Mouse (Mus musculus) heart, postnatal 10 days (tissue): ENCODE measurements around the gene Hoxc10. TPM values are rescaled to one million over a fixed set of nuclear protein-coding genes. Genes with fewer than 3 reads are reported as not detected.
A peak's percentile ranks its signal among the peaks of the same experiment; 100 is the strongest.

Experiments
- DNase-seq, 2 experiments: peaks; one replicate each; pipeline ENCODE4 v3.0.0; 2021
- intact Hi-C: fragments of 180-260 bp; cut with DNase I; formaldehyde crosslinking; loops from one replicate; pipeline ENCODE4 v1.15.1; 2025
- total RNA-seq, 2 experiments: library from RNA; stranded (reverse); gene quantifications; 2 replicates each; pipeline ENCODE4 v1.2.3; 2021

Gene Hoxc10
- total RNA-seq, 2 experiments from 2014 or later, result not detected

DNA sequence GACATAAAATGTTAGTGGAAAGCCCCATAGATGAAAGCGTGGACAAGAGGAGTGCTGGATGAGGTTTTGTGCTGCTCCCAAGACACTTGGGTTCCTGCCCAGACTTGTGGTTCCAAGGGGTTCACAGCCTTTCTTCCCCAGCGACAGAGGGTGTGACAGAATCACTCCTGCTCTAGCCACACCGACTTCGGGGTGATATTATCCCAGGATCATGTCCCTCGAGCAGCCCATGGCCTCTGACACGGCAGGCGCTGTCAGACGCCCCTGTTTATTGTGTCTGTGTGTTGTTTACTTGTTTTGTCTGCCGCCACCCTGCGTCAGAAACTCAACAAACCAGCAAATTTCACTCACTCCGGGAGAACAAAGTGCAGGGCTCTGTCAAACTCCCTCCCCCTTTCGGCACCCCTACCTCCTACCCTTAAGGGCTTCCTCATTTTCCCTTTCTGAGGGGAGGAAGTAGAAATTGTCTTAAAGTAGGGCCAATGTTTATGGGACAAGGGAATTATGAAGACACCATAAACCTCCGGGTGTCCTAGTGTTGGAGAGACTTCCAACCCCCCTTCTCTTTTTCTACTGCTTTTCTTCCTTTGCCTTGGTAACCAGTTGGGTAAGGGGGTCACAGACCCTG is 36.3 kb downstream of the Hoxc10 start:
- intact Hi-C loops, result no loop called here
- no peak for DNase-seq

DNA sequence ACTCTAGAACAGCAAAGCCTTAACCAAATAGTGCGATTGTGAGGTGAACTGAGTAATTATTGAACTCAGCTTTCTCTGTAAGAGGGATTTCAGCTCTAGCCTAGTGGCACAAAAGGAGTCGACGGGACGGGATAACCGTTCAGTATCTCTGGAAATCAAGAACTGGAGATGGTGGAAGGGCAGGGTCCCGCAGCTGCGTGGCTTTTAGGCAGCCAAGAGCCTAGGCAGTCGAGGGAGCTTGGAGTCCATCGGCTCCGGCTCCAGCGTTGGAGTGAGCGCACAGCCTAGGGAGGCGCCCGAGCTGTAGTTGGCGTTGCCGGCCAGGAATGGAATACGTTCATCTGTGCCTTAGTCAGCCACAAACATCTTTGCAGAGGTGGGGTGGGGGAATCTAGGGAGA is 38.7 kb downstream of the Hoxc10 start:
- intact Hi-C loops, result no loop called here
- no peak for DNase-seq

DNA sequence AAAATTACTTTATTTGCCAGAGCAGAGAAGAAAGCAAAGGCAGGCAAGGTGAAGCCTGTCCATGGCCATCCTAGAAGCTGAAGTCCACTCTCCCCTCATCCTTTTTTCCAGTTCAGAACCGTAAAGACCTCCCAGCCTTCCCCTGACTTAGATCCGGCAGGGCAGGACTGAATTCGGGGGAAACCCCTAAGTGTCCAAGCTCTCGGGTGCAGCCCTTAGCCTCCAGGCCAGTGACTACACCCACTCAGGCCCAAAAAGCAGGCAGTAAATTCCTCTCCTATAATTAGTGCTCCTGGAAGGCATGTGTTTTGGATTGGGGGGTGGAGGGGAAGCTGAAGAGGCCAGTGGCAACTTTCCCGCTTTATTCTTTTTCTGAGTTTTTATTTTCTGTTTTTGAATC is 39.2 kb downstream of the Hoxc10 start:
- intact Hi-C loops, result no loop called here
- DNase-seq, result no peak

DNA sequence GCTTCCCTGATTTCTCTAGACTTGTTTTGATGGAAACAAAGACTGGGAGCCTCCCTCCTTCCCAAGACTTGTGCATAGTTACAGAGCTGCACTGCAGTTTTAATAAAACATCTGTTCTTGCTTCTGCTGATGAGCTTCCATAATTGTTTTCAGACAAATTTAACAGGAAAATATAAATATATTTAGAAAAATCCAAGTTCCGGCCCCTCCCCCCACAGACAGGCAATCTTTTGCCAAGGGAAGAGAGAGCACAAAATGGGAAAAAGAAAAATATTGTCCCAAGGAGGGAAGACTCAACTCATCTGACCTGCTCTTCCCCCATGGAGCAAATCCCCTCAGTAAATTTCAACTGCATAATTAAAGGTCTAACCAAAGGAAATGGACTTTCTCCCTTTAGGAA is 39.7 kb downstream of the Hoxc10 start:
- intact Hi-C loops, result no loop called here
- DNase-seq, result no peak

DNA sequence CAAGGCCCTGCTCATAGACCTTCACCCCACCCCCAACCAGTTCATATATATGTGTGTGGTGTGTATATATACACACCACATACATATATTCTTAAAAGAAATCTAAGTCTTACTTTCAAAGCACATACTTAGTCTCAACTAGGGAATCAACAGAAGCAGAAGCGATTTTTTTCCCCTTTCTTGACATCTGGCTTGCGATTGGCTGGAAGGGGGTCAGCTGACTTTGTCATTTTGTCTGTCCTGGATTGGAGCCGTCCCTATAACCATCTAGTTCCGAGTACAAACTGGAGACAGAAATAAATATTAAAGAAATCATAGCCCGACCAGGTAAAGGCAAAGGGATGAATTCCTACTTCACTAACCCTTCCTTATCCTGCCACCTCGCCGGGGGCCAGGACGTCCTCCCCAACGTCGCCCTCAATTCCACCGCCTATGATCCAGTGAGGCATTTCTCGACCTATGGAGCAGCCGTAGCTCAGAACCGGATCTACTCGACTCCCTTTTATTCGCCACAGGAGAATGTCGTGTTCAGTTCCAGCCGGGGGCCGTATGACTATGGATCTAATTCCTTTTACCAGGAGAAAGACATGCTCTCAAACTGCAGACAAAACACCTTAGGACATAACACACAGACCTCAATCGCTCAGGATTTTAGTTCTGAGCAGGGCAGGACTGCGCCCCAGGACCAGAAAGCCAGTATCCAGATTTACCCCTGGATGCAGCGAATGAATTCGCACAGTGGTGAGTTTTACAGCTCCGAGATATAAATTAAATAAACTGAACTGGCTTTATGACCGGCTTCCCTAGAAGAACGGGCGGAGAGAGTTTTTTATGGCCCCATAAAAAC is 42.9 kb downstream of the Hoxc10 start:
- intact Hi-C loops, result loop anchor here (5.0 kb wide), 1 partner anchor 123 kb away; no protein-coding TSS in a partner anchor
- DNase-seq, result no peak

DNA sequence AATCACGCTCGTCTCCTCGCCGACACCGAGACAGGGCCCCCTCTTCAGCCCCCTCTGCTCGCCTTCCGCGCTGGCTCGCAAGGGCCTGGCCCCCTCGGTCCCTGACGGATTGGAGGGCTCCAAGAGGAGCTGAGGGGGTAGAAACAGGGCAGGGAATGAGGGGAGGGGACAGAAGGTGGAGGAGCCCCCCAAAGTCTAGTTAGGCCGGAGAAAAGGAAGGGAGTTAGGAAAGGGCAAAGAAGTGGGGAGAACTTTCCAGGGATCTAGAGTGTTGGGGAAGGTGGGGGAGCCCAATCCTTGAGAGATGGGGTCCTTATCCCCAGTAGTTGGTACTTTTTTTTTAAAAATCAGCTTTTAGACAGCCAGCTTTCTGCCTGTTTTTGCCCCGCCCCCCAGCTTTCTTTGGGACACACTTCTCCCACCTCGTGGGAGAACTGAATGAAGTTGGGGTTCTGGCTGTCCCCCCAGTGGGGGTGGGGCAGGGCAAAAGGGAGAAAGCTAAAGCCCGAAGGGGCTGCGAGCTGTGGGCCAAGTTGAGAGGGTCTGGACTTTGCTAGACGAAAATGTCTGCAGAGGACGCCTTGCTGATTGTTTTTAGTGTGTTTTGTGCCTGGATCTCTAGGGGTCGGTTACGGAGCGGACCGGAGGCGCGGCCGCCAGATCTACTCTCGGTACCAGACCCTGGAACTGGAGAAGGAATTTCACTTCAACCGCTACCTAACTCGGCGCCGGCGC is 43.7 kb downstream of the Hoxc10 start:
- intact Hi-C loops, result loop anchor here (5.0 kb wide), 1 partner anchor 122 kb away; no protein-coding TSS in a partner anchor
- no peak for DNase-seq

DNA sequence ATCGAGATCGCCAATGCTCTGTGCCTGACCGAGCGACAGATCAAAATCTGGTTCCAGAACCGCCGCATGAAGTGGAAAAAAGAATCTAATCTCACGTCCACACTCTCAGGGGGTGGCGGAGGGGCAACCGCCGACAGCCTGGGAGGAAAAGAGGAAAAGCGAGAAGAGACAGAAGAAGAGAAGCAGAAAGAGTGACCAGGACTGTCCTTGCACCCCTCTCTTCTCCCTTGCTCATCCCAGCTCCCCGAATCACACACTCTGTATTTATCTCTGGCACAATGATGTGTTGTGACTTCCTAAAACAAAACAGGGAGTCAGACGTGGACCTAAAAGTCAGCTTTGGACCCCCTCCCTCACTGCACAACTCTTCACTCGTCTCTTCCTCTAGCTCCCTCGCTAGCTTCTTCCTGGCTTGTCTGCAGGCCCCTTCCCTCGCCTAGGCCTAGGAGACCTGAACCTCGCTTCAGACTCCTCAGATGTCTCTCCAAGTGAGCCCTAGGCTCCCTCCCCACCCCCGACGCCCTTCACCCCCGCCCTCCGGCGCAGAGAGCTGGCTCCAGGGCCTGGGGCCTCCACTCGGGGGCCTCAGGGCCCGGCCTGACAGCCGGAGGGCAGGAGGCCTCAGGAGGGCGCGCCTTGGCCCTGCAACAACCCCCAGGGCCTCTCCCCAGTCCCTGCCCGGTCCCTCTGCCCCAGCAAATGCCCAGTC is 44.4 kb downstream of the Hoxc10 start:
- DNase-seq, result no peak
- intact Hi-C loops, result loop anchor here (5.0 kb wide), 1 partner anchor 121 kb away; no protein-coding TSS in a partner anchor

DNA sequence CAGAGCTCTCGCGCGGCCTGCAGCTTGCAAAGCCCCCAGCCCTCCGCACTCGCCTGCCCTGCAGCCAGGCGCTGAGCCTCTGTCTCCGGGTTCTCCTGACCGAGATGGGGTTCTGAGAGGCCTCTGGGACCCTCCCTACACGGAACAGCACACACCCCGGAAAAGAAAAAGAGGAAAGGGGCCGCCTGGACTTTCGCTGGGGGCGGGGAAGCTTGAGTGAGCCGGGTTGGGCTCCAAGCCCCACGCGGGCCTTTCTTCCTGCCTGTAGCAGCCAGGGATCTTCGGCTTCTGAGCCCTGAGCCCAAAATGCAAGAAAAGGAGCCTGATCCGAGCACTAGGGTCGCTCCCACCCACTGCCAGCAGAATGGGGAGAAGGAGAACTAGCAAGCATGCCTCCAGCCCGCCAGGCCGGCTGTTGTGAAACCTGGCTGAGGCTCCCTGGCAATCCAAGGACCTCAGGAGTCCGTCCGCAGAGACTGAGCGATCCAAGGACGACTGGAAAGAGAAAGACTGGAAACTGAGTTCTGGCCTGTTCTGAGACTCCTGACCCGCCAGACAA is 45.4 kb downstream of the Hoxc10 start:
- intact Hi-C loops, result loop anchor here (2.0 to 5.0 kb wide), 2 partner anchors 120 to 153 kb away; no protein-coding TSS in a partner anchor
- no peak for DNase-seq

DNA sequence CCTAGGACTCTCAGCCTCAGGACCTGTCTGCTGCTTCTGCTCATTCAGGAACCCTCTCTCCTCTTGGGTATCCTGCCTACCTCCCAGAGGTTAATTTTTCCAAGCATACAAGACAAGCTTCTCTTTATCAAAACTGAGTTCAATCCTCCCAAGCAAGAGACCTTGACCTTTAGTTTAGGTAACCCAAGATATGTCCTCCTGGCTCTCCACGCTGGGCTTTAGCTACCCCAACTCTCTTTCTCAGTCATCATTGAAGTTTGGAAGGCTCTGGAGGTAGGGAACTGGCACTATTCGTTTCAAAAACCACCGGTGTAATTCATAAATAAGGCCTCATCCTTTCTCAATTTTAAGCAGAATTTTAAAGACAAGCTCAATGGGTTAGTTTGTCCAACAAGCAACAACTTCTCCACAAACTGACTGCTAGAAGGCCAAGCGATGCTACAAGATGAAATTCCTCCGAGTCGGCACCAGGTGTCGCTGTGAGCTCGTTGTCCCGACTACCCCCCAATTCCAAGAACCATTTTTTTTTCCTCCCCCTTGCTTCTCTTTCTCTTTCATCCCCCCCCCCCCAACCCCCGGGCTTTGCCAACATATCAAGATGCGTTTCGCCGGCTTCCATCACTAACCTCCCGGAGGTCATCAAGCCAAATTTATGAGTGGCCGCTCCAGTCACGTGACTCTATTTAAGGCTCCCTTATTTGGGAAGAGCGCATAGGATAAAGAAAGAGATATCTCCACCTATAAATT is 46.8 kb downstream of the Hoxc10 start:
- DNase-seq, result peak; percentile 34 to 61
- intact Hi-C loops, result loop anchor here (2.0 to 5.0 kb wide), 2 partner anchors 119 to 151 kb away; no protein-coding TSS in a partner anchor

DNA sequence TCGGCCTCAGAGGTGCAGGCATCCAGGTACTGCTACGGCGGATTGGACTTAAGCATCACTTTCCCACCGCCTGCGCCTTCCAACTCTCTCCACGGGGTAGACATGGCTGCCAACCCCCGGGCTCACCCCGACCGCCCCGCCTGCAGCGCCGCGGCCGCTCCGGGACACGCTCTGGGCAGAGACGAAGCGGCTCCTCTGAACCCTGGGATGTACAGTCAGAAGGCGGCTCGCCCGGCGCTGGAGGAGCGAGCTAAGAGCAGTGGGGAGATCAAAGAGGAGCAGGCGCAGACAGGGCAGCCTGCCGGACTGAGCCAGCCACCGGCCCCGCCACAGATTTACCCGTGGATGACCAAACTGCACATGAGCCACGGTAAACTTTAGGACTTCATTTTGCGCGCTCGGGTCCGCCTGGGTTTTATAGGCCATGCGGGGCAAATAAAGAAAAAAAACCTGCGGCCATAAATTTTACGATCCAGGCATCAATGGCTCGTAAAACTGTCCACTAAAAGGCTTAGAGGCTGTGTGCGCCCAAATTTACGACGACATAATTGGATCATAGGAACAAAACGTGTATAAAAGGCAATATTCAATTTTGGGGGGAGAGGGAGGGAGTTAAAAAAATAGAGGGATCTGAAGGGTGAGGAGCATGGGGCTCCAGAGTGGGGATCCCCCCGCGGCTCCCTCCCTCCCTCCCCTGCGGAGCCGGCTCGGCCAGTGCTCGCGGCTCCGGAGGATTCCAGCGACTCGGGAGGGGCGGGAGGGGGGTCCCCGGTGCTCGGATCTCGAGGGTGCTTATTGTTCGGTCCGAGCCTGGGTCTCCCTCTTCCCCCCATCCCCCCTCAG is 47.8 kb downstream of the Hoxc10 start:
- intact Hi-C loops, result loop anchor here (5.0 kb wide), 1 partner anchor 118 kb away; no protein-coding TSS in a partner anchor
- no peak for DNase-seq

DNA sequence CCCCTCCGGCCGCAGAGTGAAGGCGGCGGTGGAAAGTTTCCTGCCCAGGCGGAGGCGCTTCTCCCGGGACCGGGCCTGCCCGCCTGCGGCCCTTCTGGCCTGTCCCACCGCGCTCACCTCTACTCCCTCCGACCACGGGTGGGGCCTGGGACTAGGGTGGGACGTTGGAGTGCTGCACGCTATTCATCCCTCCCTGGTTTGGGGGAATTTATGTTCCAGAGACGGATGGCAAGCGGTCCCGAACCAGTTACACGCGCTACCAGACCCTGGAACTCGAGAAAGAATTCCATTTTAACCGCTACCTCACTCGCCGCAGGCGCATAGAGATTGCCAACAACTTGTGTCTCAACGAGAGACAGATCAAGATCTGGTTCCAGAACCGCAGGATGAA is 48.4 kb downstream of the Hoxc10 start:
- DNase-seq, result no peak
- intact Hi-C loops, result no loop called here

DNA sequence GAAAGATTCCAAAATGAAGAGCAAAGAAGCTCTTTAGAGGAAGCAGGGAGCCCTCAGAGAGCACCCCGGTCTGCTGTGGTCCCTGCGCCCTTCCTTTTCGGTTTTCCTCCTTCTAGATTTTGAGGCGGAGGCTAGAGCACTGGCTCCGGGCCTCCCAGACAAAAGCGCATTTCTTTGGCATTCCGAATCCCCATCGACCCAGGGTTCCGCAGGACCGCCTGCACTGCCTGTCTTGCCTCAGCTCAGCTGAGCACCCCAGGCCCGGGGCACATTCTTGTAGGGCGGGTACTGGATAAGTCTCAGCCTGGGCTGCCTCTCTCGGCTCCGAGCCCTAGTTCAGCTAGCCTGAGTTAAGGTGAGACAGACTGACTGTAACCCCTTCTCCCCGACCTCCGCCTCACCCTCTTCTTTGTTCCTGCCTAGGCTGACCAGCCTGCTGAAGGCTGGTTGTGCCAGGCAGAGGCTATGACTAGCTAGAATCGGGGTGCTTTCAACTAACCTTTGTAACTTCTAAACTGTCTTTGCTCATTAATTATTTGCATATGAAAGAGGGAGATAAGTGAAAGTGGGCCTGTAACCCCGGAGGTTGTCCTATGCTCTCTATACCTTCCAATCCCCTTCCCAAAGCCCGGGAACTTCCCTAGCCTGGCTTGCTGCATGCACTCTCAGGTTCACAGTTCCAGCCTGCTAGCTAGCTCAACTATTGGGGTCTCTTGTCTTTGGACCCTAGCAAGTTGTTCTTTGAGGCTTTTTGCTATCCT is 49.0 kb downstream of the Hoxc10 start:
- DNase-seq, result no peak
- intact Hi-C loops, result no loop called here

DNA sequence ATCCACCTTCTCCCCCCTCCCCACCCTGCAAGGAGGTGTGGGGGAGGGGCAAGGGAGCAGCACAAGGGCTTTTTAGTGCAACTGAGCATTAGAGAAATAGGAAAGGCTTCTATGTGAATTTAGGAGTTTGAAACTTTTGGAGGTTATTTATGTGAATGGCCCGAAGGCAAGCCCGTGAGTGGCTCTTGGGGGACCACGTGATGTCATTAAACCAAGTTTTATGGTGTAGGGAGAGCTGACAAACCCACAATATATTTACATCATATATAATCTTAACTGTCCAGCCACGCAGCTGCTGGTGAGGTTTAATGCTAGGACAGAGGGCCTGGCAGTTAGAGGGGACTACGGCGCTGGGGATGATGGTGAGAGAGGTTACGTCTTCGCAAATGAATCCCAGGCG is 52.0 kb downstream of the Hoxc10 start, which contains the start of gene Hoxc4:
Hoxc4 (plus strand) TSS at position 299 of the 400 bp plus-strand sequence.
- DNase-seq, result no peak
- intact Hi-C loops, result no loop called here

DNA sequence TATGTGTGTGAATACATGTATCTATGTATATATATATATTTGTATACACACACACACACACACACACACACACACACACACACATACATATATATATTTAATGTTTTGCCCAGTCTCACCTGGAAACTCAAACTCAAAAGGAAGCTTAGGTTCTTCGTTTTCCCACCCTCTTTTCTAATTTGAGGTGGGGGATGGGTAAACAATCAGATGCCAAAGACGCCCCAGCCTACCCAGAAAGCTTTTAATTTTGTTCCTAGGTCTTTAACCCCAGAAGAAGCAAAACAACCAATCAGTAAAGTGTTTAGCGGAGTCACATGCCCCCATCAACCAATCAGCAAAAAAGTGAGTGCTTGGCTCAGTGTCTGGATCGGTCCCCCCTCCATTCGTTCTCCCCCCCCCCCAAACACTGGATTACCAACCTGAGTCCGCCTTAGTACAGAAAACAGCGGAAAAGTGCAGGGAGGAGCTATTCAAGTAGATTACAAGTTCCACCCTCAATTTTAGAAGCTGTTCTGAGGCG is 54.4 kb downstream of the Hoxc10 start:
- intact Hi-C loops, result no loop called here
- no peak for DNase-seq
